Mouse (Mus musculus) CD8-positive naive resting alpha-beta T cell, adult 2 months (primary cell): ENCODE measurements around the gene Fam43b.
"Not testable (repeated sequence)": the region's sequence is repeated elsewhere in the genome, so short reads cannot be mapped to it uniquely, and the experiment has no call there.

Source experiments
- DNase-seq, 2 experiments: peaks; one replicate each; pipeline ENCODE4 v3.0.0; 2022; ENCODE audit warnings: low read depth in 2 of 2, low spot score in 2 of 2

Gene Fam43b

DNA sequence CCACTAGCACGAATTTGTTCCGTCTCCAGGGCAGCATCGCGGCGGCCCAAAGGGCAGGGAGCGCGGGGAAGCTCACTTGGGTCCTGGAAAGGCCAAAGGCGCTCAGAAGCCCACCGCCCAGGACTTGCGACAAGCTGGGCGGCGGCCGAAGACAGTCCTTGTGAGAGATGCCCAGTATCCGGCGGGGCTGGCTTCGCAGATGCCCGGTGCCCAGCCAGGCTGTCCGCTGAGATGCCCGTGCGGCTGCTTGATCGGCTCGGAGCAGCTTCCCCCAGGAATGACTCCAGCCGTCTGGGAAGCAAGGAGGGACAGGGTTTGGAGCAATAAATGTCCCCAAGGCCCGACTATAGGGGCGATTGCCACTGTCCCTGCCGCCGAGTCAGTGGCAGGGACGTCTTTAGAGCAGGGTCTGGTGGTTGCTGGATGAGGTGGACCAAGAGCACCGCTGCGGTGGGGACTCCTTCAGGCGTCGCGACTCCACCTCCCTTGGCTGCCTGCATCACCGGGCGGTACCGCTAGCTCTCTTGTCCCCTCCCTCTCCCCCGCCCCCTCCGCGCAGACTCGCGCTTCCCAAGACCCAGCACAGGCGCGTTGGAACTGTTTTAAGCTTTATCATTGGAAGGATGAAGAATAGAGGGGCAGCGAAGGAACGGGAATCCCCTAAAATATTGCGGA, at the start of gene Fam43b:
TSS of gene Fam43b (minus strand) at position 558 of the 675 bp plus-strand sequence.
- DNase-seq, result no peak

DNA sequence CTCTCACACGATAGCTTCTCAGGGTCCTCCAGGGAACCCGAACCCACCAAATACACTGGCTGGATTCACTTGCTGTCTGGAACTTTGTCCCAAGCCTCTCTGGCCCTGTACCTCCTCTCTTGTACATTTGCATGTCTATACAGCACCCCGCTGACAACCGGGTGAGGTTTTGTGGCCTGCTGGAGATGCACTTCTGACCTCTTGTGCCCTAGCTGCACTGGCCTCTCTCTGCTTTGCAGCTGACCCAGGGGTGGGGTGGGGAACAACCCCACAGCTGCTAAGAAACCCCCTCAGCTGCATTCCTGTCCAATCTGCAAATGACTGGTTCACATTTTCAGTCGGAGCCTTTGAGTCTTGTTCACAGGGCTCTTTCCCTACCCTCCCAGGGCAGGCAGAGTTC, 48.6 kb upstream of the Fam43b start:
- DNase-seq, result no peak

DNA sequence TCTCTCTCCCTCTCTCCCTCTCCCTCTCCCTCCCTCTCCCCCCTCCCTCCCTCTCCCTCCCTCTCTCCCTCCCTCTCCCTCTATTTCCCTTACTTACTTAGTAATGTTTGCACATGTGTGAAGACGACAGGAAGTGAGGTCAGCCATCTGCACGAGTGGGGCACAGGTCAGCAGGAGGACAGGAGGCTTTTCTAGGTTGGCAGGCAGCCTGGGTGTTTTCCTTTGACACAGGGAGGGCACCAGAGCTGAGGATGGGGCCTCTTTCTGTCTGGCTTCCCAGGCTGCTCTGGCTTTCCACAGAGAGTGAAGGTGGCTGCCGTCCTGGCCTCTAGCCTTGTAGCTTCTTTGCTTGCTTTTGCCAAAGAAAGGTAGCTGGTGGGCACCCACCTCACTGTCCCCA, 43.7 kb upstream of the Fam43b start:
- no peak for DNase-seq

DNA sequence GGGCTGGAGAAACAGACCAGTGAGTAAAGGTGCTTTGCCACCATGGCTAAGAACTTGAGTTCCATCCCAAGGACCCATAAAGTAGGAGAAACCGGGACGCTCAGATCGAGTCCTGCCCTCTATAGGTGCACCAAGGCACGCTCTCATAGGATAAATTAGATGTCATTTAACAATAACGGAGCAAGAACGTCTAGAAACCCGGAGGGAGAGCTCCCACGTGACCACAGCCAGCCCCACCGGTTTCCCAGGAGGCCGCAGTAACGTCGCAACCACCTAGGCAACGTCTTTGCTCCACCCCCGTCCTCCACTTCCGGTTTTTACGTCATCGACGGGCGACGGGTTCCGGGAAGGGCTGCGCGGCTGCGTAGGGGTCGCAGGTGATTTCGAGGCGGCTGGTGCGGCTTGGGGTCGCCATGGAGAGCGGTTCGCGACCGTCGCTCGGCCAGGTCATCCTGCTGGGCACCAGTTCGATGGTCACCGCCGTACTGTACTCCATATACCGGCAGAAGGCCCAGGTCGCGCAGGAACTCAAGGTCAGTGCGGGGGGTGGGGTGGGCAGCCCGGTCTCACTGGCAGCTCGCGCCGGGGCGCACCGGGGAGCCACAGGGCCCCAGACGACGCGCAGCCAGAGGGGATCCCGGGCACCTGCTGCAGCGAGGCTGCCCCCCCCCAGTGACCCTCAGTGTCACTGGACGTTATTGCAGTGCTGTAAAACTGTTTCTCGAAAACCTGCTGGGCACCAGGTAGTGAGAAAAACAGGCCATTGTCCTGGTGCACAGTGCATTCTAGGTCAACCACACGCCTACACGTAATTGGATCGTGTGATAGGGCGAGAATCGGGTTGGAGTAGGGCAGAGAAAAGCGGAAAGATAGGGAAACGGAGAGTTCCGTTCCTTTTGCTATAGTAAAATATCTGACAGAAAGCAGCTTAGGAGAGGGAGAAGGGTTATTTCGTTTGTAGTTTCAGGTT, 38.3 kb upstream of the Fam43b start, which contains the start of gene Mul1:
TSS of gene Mul1 (plus strand) at position 325 of the 970 bp plus-strand sequence.
- peak; percentile 90 to 96 for DNase-seq

DNA sequence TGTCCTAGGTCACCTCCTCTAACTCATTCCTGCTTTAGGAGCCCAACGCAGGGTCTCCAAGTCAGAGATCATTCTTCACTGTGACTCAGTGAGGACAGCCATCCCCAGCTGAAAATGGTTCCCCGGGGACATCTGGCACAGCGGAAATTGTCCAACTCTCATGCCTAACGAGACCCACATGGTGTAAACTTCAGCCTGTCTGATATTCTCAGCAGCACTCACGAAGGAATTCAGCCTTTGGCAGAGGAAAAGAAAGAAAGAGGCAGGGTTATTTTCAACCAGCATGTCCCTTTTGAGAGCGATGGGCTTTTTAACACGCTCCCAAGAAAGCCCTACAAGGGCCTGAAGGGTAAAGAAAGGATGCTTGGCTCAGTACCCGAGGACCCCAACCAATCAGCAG, 35.0 kb upstream of the Fam43b start:
- no peak for DNase-seq

DNA sequence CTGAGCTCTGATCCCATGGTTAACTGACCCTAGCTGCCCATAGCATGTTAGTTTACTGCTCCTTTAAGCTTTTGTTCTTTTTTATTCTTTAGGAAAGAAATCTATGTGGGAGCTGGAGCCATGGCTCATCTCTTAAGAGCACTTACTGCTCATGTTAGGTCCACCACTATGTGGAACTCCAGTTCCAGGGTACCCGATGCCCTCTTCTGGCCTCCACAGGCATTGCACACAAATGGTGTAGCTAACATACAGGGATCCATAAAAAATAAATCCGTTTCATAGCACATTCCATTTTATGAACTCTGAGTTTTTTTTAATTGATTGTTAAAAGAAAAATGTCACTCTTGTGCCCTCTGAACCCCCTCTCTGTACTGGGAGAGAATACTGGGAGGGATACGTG, 33.5 kb upstream of the Fam43b start:
- DNase-seq, result peak in 1 of 2 experiments; percentile 23

DNA sequence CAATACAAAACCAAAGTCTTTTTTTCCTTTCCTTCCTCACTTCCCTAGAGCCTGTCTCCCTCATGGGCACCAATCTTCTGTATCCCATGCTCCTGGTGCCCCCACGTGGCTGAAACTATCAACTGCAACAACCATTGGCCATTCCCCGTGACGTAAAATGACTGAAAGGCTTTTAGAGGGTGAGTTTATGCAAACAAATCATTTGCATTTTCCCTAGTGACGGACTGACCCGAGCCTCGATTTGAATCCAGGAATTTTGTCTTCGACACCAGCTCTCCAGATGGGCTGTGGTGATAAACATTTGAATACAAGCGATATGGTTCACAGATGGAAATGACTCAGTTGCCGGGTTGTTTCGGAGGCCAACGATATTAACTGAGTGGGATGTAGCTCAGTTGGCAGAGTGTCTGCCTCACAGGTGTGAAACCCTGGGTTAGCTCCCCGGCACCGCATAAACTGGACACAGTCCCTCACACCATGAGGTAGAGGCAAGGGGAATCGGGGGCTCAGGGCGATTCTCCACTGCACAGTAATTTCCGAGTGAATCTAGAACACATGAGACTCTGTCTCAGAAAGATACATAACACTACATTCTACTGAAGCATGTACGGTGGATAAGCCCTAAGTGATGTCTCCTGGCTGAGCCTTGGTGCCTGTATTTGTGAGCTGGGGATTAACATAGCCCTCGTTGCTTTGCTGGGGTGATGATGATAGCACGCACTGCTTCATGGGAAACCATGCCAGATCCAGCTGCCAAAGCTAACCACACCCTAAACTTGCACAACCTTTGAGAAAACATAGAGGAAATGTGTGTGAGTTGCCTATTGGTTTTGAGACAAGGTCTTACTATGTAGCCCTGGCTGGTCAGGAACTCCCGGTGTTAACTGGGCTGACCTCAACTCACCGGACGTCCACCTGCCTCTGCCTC, 30.7 kb upstream of the Fam43b start:
- DNase-seq, result peak; percentile 23 to 49

DNA sequence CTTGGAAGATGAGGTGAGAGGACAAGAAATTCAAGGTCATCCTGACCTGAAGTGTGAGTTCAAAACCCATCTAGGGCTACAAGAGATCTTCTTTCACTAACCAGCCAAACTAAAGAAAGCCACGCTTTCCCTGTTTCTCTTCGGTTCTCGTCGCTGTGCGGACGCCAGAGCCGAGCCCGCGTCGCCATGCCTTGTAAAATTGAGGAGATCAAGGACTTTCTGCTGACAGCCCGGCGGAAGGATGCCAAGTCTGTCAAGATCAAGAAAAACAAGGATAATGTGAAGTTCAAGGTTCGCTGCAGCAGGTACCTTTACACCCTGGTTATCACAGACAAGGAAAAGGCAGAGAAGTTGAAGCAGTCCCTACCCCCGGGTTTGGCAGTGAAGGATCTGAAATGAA, 29.3 kb upstream of the Fam43b start:
- DNase-seq, result not testable (repeated sequence)

DNA sequence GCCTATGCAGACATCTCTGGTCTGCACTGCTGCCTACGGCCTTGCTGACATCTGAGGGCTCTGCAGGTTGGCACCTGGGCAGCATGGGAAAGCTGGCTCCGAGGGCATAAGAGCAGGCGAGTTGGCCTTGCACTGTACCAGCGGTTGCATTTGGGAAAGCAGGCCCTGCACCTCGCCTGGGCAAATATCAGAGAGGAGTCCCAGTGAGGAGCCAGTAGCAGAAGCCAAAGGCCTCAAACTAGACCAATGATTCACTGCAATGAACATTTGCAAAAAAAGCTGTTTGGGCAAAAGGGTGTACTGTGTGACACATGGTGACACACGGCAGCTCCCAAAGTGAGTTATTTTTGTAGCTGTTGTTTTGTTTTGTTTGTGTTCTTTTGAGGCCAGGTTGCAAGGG, 28.7 kb upstream of the Fam43b start:
- no peak for DNase-seq

DNA sequence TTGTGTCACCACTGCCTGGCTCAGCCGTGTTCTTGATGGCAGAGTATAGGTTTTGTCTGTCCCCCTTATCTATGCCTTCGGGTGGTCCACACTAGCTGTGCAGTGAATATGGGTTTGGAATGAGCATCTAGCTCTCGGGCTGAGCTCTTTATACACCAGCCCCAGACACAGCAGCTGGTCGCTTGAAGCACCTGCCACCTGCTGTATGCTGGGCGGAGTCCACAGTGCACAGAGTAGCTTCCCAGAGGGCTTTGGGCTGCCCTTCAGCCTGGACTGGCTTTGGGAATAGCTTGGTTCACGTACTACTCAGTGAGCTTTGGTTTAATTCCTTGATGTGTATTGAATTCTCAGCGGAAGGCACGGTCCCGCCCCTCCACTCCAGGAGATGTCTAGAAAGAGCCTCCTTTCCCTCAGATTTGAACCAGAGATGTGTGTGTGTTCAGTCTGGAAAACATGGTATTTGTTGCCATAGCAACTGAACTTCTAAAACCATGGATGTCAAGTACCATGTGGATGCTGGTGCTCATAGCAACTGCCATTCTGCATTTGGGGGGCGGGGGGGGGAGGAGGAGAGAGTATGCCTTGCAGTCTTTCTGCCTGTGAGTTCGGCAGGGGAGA, 22.1 kb upstream of the Fam43b start:
- no peak for DNase-seq

DNA sequence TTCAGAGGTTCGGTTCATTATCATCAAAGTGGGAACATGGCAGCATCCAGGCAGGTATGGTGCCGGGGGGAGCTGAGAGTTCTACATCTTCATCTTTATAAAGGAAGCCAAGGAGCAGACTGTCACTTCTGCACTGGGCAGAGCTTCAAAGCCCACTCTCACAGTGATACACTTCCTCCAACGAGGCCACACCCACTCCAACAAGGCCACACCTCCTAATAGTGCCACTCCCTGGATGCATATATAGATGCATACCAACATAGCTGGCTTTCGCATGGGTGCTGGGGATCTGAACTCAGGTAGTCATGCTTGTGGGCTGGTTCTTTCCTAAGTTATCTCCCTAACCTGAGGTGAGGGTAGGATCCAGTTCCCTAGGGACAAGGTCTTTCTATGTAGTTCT, 21.6 kb upstream of the Fam43b start:
- DNase-seq, result no peak

DNA sequence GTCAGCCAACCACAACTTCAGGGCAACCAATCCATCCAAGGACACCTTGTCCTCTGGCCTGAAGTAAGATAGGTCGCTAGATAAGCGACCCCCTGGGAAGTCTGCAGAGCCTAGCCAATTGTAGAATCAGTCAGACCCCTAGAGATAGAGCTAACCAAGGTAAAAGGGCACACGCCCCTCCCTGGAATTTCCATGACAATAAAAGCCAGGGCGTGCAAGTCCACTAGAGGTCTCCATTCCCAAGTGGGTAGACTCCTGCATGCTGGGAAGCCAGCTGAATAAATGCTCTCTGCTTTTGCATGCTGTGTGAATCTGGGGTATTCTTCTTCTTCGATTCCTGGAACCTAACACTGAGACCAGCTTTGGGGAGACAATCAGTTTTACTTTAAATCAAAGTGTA, 20.1 kb upstream of the Fam43b start:
- no peak for DNase-seq

DNA sequence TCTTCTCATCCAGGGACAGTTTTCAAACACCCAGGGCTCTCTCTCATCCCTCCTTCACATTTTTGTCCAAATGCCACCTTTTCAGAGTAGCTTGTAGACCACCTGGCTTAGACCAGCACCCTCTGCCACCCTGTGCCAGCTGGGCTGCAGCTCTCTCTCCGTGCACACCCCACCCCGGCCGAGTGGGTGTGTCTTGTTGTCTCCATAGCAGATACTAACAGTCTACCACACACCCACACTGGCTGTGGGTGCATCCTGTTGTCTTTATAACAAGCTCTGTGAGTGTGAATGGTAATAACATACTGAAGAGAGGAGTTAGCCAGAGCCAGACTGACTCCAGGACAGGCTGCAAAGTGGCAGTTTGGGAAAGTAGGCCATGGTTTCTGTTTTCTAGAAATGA, 19.7 kb upstream of the Fam43b start:
- no peak for DNase-seq

DNA sequence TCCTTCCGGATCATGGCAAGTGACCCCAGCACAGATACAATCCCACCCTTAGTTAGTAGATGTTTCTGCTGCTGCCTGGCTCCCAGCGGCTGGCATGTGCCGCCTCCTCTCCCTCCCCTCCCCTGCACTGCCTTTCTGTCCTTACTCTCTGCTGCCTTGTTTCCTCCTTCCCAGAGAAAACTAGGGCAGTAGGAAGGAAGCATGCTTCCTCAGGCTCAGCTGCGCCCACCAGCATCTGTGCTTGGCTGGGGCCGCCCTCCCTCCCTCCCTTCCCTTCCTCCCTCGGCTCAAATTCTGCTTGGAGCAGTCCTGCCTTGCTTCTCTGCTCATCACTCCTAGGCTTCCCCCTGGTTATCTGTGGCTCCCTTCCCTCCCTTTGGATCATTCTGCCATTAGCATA, 18.4 kb upstream of the Fam43b start:
- no peak for DNase-seq

DNA sequence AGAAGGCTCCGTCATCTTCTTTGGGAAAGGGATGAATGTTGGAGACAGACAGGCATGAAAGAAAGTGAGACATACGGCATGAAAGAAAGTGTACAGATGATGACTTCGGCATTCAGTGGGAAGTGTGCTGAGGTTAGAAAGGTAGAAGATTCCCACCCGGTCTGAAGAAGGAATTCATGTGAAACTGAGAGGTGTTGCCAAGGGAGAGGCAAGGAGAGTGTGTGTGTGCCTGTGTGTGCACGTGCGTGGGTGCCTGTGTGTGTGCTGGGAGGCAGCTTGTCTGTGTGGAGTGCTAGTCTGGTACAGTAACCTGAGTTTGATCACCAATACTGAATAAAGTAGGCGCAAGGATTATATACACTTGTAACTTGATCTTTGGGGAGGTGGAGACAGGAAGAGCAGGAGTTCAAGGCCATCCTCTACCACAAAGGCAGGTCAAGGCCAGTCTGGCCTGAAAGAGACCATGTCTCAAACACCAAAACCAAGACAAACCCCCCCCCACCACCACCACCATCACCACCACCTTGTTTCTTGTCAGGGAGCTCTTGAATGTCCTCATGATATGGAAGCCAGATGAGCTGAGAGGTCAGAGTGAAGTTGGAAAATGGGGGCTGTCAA, 15.3 kb upstream of the Fam43b start:
- DNase-seq, result no peak

DNA sequence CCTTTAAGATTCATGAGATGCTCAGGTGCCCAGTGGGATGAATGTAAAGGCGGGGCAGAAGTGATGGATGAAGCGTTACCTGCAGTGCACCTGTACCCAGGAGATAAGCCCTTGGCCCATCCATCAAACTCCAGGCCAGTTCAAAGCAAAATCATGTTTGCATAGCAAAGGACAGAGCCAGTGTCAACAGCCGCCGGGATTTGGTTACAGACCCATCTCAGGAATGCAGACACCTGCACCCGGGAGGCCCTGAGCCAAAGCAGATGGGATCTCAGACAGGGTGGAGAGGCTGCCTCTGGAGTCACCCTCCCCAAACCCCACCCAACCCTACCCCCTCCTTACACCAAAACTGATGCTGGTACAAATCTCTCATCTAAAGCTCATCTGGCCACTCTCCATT, 14.7 kb upstream of the Fam43b start:
- DNase-seq, result no peak

DNA sequence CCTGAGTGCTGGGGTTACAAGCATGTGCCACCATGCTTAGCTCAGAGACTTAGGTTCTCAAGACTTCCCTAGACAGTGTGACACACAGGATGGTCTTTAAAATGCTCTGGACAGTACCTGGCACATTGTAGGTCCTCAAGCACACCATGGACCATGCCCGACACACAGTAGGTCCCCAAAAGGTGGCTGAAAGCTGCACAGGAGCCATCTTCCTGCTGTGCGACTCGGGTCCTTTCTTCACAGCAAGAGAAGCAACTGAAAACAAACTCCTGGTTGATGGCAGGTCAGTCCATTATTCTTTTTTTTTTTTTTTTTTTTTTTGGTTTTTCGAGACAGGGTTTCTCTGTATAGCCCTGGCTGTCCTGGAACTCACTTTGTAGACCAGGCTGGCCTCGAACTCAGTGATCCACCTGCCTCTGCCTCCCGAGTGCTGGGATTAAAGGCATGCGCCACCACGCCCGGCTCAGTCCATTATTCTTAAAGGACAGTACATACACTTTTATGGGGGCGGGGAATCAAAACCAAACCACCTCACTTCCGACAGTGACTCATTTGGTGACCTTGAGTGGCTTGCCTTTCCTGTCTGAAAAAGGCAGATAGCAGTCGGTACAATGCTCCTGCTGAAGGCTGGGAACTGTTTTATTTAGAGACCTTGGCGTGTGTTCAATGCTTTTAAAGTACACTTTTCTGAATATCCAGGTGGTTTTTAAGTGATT, 11.3 kb upstream of the Fam43b start:
- DNase-seq, result no peak

DNA sequence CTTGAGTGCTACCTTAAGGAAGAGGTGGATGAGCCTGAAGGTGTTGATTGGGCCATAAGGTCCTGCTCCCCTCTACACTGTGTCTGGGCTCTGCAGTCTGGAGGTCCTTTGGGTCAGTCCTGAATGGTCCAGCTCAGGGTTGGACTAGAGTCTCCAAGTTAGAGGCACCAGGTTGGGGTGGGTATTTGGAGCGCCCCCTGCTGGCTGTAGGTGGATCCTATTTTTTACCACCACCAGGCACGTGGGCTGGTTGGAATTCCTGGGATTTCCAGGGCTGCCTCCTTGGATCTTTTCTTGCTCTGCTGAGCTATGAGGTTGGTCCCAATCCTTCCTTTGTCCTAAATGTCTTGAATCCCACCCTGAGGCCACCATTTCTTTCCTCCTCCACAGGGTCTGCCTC, 8.5 kb upstream of the Fam43b start:
- peak; percentile 19 to 33 for DNase-seq

DNA sequence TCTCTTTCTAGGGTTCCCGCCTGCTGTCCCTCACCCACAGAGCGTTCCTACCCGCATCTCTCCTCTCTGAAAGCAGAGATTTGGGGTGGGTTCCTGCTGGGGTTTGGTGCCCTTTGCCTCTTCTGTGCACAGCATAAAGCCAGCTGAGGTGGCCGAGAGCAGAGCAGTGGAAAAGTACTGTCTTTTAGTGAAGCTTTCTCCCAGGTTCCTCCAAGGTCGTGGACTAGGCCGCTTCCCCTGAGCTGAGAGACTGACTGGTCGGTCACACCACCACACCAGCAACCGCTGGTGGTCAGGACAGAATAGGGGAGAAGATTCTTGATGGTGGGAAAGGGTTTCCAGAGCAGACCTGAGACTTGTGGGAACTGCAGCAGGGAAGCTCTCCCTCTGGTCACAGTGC, 383 bp upstream of the Fam43b start:
- DNase-seq, result no peak
